In genomic region chr10:40856703-40857102, GRCm38 (mm10) we compare ENCODE assay signal across 18 mouse cellular contexts. TPM values are rescaled to one million over a fixed set of nuclear protein-coding genes. Genes with fewer than 3 reads are reported as not detected.
DNase-seq lines count a peak whose midpoint lies in the region; TF ChIP-seq lines count a peak whose summit lies in the region.
"Had no signal": no experiment of that assay in that cellular context is flagged by ENCODE, and none has a peak within 500 bp of the region (broad histone marks: within the 10 kb centered on the region; RNA-seq: fewer than 3 reads in every experiment).

No protein-coding gene starts in this region.

- peak; percentile 43 to 56 for DNase-seq in cerebellum, postnatal 10 days
- DNase-seq in cerebellum, adult 9-11 months, result no peak
- peak; percentile 40 to 43 for DNase-seq in cerebellum, postnatal 25 days
- DNase-seq in cerebellum, adult 8-10 months, result no peak
- DNase-seq in layer of hippocampus, adult 2 months (ENCODE audit: low spot score in 2 of 2), result no peak
- no peak for DNase-seq in layer of hippocampus, postnatal 14 days (ENCODE audit: low spot score in 2 of 2)
- DNase-seq: adrenal gland, adult 2 months; adrenal gland, postnatal 10 days; adrenal gland, postnatal 25 days; cerebellum, adult 11 months; cerebellum, adult 18-20 months; embryo, embryonic 11 days had no signal

- no peak overlapping the region for H3K4me3 ChIP-seq in layer of hippocampus, adult 2 months
- H3K4me3 ChIP-seq: embryonic facial prominence, embryonic 13.5 days; embryonic facial prominence, embryonic 15.5 days; erythroblast, embryonic 14.5 days; forebrain, embryonic 10.5 days; forebrain, embryonic 12.5 days had no signal

- H3K27ac ChIP-seq in layer of hippocampus, adult 2 months, result peak overlapping the region; percentile 24; the same call in 1 of the 2 replicates
- H3K27ac ChIP-seq: embryonic facial prominence, embryonic 13.5 days; embryonic facial prominence, embryonic 15.5 days; forebrain, embryonic 10.5 days; forebrain, embryonic 12.5 days had no signal

- no peak for TF ChIP-seq CTCF in layer of hippocampus, adult 2 months (conservative IDR thresholded peaks at IDR 0.05)

RNA-seq across cellular contexts. Expression of gene Cdc40, which starts 26.4 kb away (rescaled TPM):
- 10 to 100 TPM; 67.1 to 73.9 TPM for total RNA-seq in layer of hippocampus, adult 2 months (2021)
- total RNA-seq in layer of hippocampus, postnatal 14 days (2021), result 10 to 100 TPM; 47.2 to 52.4 TPM

RNA-seq across cellular contexts. Expression of gene Wasf1, which starts 26.6 kb away (rescaled TPM):
- total RNA-seq in layer of hippocampus, adult 2 months (2021), result 100 to 1,000 TPM; 412 to 418 TPM
- 100 to 1,000 TPM; 383 to 387 TPM for total RNA-seq in layer of hippocampus, postnatal 14 days (2021)
- total RNA-seq: common myeloid progenitor, adult 5-6 weeks had no signal

Comparison
In these comparisons a context has a peak if more than half of its experiments do, and no peak if none do; other contexts are left out.
1. DNase-seq: peak in cerebellum, postnatal 10 days (2 of 2) and cerebellum, postnatal 25 days (2 of 2); none in cerebellum, adult 9-11 months (single experiment), cerebellum, adult 8-10 months (single experiment), layer of hippocampus, adult 2 months (0 of 2) and layer of hippocampus, postnatal 14 days (0 of 2).